Comparison of ENCODE assay signal across 13 mouse cellular contexts in the genomic region with DNA sequence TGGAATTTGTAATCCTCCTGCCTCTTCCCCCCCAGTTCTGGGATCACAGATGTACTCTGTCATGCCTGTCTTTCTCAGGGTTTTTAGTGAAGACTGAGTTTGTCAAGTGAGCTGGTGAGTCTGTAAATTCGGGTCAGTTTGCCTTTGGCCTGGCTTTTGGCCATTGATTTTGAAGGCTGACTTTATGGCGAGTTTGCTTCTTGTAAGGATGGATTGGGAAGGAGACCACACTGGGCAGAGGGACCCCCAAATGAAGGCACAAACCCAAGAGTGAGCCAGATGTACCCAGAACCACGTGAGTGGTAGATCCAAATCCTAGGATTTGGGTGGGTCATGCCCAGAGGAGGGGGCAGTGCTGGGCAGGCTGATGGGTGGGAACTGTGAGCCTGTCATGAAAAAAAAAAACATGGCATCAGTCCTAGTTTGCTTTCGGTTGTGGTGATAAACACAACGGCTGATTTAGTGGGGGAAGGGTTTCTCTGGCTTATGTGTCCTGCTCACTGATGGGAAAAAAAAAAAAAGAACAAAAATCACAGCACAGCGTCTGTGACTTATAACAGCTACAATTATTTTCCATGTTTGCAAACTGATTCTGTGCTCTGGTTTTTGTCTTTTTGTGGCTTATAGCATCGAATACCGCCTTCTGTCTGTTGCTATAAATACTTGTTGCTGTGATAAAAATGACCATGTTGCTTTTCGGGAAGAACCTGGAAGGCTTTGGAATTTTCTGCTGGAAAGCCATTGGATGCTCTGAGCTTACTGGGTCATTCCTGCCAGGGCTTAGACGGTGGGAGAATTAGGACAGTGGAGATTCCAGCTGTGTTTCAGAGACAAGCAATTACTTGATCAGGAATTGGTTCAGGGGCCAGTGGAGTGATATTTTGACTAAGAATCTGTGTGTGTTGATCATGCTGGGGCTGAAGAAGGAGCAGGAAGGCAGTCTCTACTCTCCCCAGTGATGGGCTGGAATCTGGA. TPM values are rescaled to one million over a fixed set of nuclear protein-coding genes. Genes with fewer than 3 reads are reported as not detected.
DNase-seq lines count a peak whose midpoint lies in the region; ATAC-seq and TF ChIP-seq lines count a peak whose summit lies in the region.
"Had no signal": no experiment of that assay in that cellular context is flagged by ENCODE, and none has a peak within 500 bp of the region (broad histone marks: within the 10 kb centered on the region; RNA-seq: fewer than 3 reads in every experiment).

No protein-coding gene starts in this region.

- no peak for TF ChIP-seq CTCF in lung, postnatal 0 days (IDR thresholded peaks at IDR 0.05)

- H3K9me3 ChIP-seq in heart, embryonic 10.5 days = no peaks in the 10 kb centered on the region
- no peaks in the 10 kb centered on the region for H3K9me3 ChIP-seq in lung, postnatal 0 days (ENCODE audit: low read length)
- no peaks in the 10 kb centered on the region for H3K9me3 ChIP-seq in heart, embryonic 12.5 days (replicated peaks)
- no peaks in the 10 kb centered on the region for H3K9me3 ChIP-seq in stomach, embryonic 14.5 days (ENCODE audit: control insufficient read depth, low read depth, low read length)
- H3K9me3 ChIP-seq: limb, embryonic 15.5 days had no signal

- 41% methylated on average over 10 of the region's 10 CpGs for WGBS in heart, embryonic 10.5 days
- WGBS in lung, postnatal 0 days = 54% methylated on average over 10 of the region's 10 CpGs
- 29% methylated on average over 10 of the region's 10 CpGs for WGBS in heart, embryonic 12.5 days
- WGBS in stomach, embryonic 14.5 days = 51% methylated on average over 10 of the region's 10 CpGs

- ATAC-seq in lung, postnatal 0 days = no peak
- ATAC-seq in heart, embryonic 12.5 days (ENCODE audit: insufficient number of reproducible peaks, low FRiP score) = no peak
- ATAC-seq in stomach, embryonic 14.5 days (ENCODE audit: insufficient number of reproducible peaks, insufficient read depth, low FRiP score, low read depth) = no peak

- TF ChIP-seq EP300 in lung, postnatal 0 days (IDR thresholded peaks at IDR 0.05) = no peak

- no peaks in the 10 kb centered on the region for H3K27me3 ChIP-seq in heart, embryonic 10.5 days (ENCODE audit: insufficient read depth, poor library complexity, severe bottlenecking)
- H3K27me3 ChIP-seq in lung, postnatal 0 days (replicated peaks; ENCODE audit: insufficient read depth, low read length) = 0 out of 2 replicates have a peak, but pooled peaks cover 3% of the 10 kb centered on the region
- no peaks in the 10 kb centered on the region for H3K27me3 ChIP-seq in heart, embryonic 12.5 days (replicated peaks)
- H3K27me3 ChIP-seq in stomach, embryonic 14.5 days (ENCODE audit: control insufficient read depth, insufficient read depth, low read length) = no peaks in the 10 kb centered on the region
- H3K27me3 ChIP-seq: CH12.LX; limb, embryonic 15.5 days had no signal

- H3K9ac ChIP-seq in lung, postnatal 0 days (replicated peaks; ENCODE audit: low read depth) = no peak overlapping the region
- no peak overlapping the region for H3K9ac ChIP-seq in heart, embryonic 12.5 days
- H3K9ac ChIP-seq in stomach, embryonic 14.5 days (replicated peaks; ENCODE audit: low read depth, low read length) = no peak overlapping the region
- H3K9ac ChIP-seq: limb, embryonic 15.5 days had no signal

- intact Hi-C loops in heart, postnatal 14 days (cut with DNase I) = no loop called here

- peaks cover 75% of the 10 kb centered on the region for H3K4me1 ChIP-seq in heart, embryonic 10.5 days
- peaks cover 5% of the 10 kb centered on the region; the same call in 1 of the 2 replicates for H3K4me1 ChIP-seq in lung, postnatal 0 days (ENCODE audit: insufficient read depth, low read depth, low read length)
- H3K4me1 ChIP-seq in heart, embryonic 12.5 days (replicated peaks) = peaks cover 82% of the 10 kb centered on the region
- H3K4me1 ChIP-seq in stomach, embryonic 14.5 days (ENCODE audit: control insufficient read depth, insufficient read depth, low read length) = 0 out of 2 replicates have a peak, but pooled peaks cover 22% of the 10 kb centered on the region

- no peak overlapping the region for H3K4me2 ChIP-seq in lung, postnatal 0 days (replicated peaks; ENCODE audit: low read depth, low read length)
- peak overlapping the region; percentile 25 for H3K4me2 ChIP-seq in heart, embryonic 12.5 days
- H3K4me2 ChIP-seq in stomach, embryonic 14.5 days (replicated peaks; ENCODE audit: low read depth, low read length) = no peak overlapping the region
- H3K4me2 ChIP-seq: limb, embryonic 15.5 days had no signal

- peaks cover 30% of the 10 kb centered on the region for H3K36me3 ChIP-seq in heart, embryonic 10.5 days
- no peaks in the 10 kb centered on the region for H3K36me3 ChIP-seq in lung, postnatal 0 days (ENCODE audit: insufficient read depth, low read length)
- peaks cover 27% of the 10 kb centered on the region for H3K36me3 ChIP-seq in heart, embryonic 12.5 days
- H3K36me3 ChIP-seq in stomach, embryonic 14.5 days (ENCODE audit: control insufficient read depth, insufficient read depth, low read length) = peaks cover 5% of the 10 kb centered on the region

- DNase-seq in heart, embryonic 10.5 days (ENCODE audit: low spot score) = no peak
- DNase-seq in heart, postnatal 14 days = no peak
- DNase-seq in lung, postnatal 0 days (ENCODE audit: low spot score) = peak; percentile 33
- no peak for DNase-seq in lung, adult 18-20 months
- DNase-seq in testis, postnatal 10 days (ENCODE audit: low spot score) = no peak
- no peak for DNase-seq in cerebellum, adult 18-20 months
- DNase-seq: cerebellum, adult 11 months; gastrocnemius, postnatal 10 days; thymus, postnatal 36 days had no signal

- H3K4me3 ChIP-seq in heart, embryonic 10.5 days = no peak overlapping the region
- no peak overlapping the region for H3K4me3 ChIP-seq in lung, postnatal 0 days (ENCODE audit: low read depth, low read length)
- H3K4me3 ChIP-seq in heart, embryonic 12.5 days = no peak overlapping the region
- H3K4me3 ChIP-seq in stomach, embryonic 14.5 days (ENCODE audit: low read depth, low read length) = no peak overlapping the region
- H3K4me3 ChIP-seq: limb, embryonic 15.5 days had no signal

- peak overlapping the region; percentile 63; the same call in 1 of the 2 replicates for H3K27ac ChIP-seq in heart, embryonic 10.5 days
- H3K27ac ChIP-seq in lung, postnatal 0 days (ENCODE audit: low read length) = no peak overlapping the region; the same call in 1 of the 2 replicates
- peak overlapping the region; percentile 80 for H3K27ac ChIP-seq in heart, embryonic 12.5 days (ENCODE audit: poor library complexity, severe bottlenecking)
- H3K27ac ChIP-seq in stomach, embryonic 14.5 days (ENCODE audit: low read length) = peak overlapping the region; percentile 30; the same call in 1 of the 2 replicates
- H3K27ac ChIP-seq: limb, embryonic 15.5 days had no signal

RNA-seq across cellular contexts. Expression of a gene that starts 45.4 kb away (rescaled TPM):
- 21.7 and 27.0 TPM in 2 replicates for polyA plus RNA-seq in heart, embryonic 10.5 days (2016; fragmentation: Nextera tagmentation; extraction: Ambion mirVana)
- 10 to 100 TPM; 28.3 to 28.7 TPM for total RNA-seq in heart, postnatal 14 days (2021)
- 12.9 and 14.7 TPM in 2 replicates for polyA plus RNA-seq in lung, postnatal 0 days (2015; fragmentation: Nextera tagmentation; extraction: Ambion mirVana)
- 30.5 and 33.1 TPM in 2 replicates for polyA plus RNA-seq in heart, embryonic 12.5 days (2016; fragmentation: Nextera tagmentation; extraction: Ambion mirVana)
- polyA plus RNA-seq in stomach, embryonic 14.5 days (2014; fragmentation: Nextera tagmentation; extraction: Ambion mirVana) = 21.3 and 22.8 TPM in 2 replicates
